Mouse (Mus musculus) layer of hippocampus, adult 2 months (tissue): Measurements from ENCODE around the gene Bmp5. TPM values are rescaled to one million over a fixed set of nuclear protein-coding genes. Genes with fewer than 3 reads are reported as not detected.

Source experiments
- DNase-seq, 2 experiments: peaks; one replicate each; pipeline ENCODE4 v3.0.0; 2022; ENCODE audit warnings: low spot score in 2 of 2
- H3K27ac ChIP-seq: fragments of 200-600 bp; 2 replicates; pipeline ENCODE4 v1.8.1; 2022
- H3K4me3 ChIP-seq: fragments of 200-600 bp; 2 replicates; pipeline ENCODE4 v1.8.1; 2022; ENCODE audit warnings: mild to moderate bottlenecking
- CTCF ChIP-seq: fragments of 200-600 bp; conservative IDR thresholded peaks from 2 replicates; pipeline ENCODE4 v1.8.1; 2022; ENCODE audit warnings: antibody characterized with exemption, mild to moderate bottlenecking, moderate library complexity
- long read RNA-seq, 2 experiments: library from polyadenylated mRNA; stranded (forward); transcript quantifications; one replicate each; pipeline ENCODE4 v2.0.0; 2021; ENCODE audit warnings: borderline mapping rate in 2 of 2
- total RNA-seq, 2 experiments: library from RNA; stranded (reverse); gene quantifications; 2 replicates each; pipeline ENCODE4 v1.2.3; 2021

Bmp5 gene
- total RNA-seq: 1 to 10 TPM in 1 of 2 experiments, under 1 TPM in 1; 0.81 to 1.2 TPM
- long read RNA-seq, experiment 1, partial matches to known transcripts: 0 of 2 reads
- long read RNA-seq, experiment 1, other reads (novel, unspliced or antisense): 2 of 2 reads
- long read RNA-seq, experiment 2, partial matches to known transcripts: 1 of 1 reads
- long read RNA-seq, experiment 2, other reads (novel, unspliced or antisense): 0 of 1 reads

DNA sequence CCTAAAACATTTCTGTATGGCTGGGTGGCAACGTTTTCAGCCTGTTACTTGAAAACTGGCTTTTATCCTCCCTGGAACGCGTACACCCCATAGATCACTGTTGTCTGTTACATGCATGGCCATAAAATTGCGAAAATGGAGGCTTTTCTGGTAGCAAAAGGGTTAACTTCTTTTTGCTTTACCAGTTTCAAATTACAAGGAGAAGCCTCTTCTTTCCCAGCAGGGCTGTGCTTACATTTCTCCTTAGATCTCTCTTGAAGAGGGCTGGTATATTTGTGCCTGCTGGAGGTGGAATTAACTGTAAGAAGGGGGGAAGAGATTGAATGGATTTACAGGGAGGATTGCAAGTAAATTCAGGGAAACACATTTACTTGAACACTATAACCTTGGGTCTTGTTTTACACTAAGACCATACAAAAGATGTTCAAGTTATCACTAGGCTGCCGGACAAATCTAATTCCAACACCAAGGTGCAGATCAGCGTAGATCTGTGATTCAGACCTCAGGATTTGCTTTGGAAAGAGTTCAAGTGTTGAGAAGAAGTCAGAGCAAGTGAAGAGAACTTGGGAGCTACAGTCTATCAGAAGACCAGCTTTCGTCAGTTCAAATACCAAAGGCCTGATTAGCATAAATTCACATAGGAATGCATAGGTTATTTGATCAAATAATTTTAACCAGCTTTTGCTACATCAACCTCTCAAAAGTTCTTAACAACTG lies at the start of gene Bmp5:
Bmp5 (plus strand) TSS at position 236 of the 717 bp plus-strand sequence.
- DNase-seq: no peak
- Histone ChIP-seq H3K4me3 (no peak within 1 kb of the TSS; the same call in 1 of the 2 replicates), H3K27ac (no peak within 1 kb of the TSS)
- TF ChIP-seq CTCF: no peak

- peak; percentile 85 for TF ChIP-seq CTCF
- DNase-seq: no peak
- Histone ChIP-seq H3K4me3 (no peak overlapping the region), H3K27ac (no peak overlapping the region)
Measured at GRCm38 (mm10) chr9:75760075-75760474, 15.1 kb upstream of the Bmp5 start.

- no peak overlapping the region for H3K4me3 ChIP-seq
- H3K27ac ChIP-seq: no peak overlapping the region
- no peak for TF ChIP-seq CTCF
- DNase-seq: no peak
Measured at GRCm38 (mm10) chr9:75761567-75761966, 13.6 kb upstream of the Bmp5 start.

DNA sequence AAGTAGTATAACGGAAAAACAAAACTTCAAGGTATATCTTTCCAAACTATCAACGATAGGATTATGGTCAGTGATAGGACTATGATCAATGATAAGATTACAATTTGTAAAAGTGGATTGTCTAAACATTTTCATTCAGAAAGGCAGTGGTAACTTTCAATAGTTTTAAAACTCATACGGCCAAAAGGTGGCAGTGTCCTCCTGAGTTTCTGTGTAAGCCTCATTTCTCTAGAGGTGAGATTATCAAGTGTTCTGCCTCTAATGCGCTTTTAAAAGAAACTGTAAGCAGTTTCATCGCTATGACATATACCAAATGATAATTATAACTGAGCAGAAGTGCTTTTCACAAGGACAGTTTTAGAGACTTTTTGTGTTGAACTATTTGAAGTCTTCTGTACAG lies 12.7 kb upstream of the Bmp5 start:
- peak; percentile 23 to 32 for DNase-seq
- H3K4me3 ChIP-seq: no peak overlapping the region

DNA sequence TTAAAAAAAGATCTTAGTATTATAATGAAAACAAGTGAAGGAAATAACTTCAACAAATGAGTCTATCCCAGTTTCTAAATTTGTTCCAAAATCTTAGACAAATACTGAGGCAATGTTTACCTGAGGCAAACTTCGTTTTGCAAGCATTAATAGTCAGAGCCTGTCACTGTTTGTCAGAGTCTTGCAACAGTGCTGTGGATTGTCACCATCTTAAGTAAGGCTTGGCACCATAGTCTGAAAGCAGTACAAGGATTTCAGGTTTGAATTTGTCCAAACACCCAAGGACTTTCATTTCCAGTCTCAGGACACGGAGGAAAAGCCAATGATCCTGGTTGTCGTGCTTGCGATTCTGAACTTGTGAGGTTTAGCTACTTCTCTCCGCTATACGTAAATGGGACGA lies 10.4 kb upstream of the Bmp5 start:
- DNase-seq: no peak
- H3K4me3 ChIP-seq: no peak overlapping the region
- no peak for TF ChIP-seq CTCF
- no peak overlapping the region for H3K27ac ChIP-seq

More for the DNA sequence above, 12.7 kb upstream of the Bmp5 start:
- peak; percentile 82 for TF ChIP-seq CTCF
- no peak overlapping the region for H3K27ac ChIP-seq

DNA sequence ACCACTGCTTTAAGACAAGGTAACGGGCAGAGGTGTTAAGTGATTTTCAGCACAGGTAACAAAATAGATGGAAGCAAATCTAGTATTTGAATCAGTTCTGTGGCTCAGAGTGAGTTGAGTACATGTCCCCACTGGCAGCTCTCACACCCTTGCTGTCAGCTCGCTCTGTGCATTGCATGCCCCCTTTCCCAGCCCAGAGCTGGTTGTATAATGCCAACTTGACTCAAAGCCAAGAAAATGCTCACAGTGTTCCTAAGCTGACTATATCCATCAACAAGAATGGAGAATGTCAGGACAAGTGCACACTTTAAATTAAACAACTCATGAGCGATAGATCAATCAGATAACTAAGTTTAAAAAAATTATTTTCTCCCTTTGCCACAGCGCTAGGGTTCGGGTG lies 8.6 kb upstream of the Bmp5 start:
- no peak for DNase-seq
- TF ChIP-seq CTCF: no peak
- Histone ChIP-seq H3K27ac (no peak overlapping the region), H3K4me3 (no peak overlapping the region)

- no peak for DNase-seq
- Histone ChIP-seq H3K4me3 (no peak overlapping the region), H3K27ac (no peak overlapping the region)
- no peak for TF ChIP-seq CTCF
Measured at GRCm38 (mm10) chr9:75769042-75769441, 6.1 kb upstream of the Bmp5 start.

- Histone ChIP-seq H3K27ac (no peak overlapping the region), H3K4me3 (no peak overlapping the region)
- no peak for TF ChIP-seq CTCF
- no peak for DNase-seq
Measured at GRCm38 (mm10) chr9:75776153-75776552, 989 bp downstream of the Bmp5 start.

GRCm38 (mm10) chr9:75778762-75779346 lies 3.7 kb downstream of the Bmp5 start:
- H3K4me3 ChIP-seq: no peak overlapping the region
- no peak for DNase-seq
- no peak for TF ChIP-seq CTCF
- H3K27ac ChIP-seq: no peak overlapping the region

GRCm38 (mm10) chr9:75780558-75781276 lies 5.6 kb downstream of the Bmp5 start:
- DNase-seq: no peak
- TF ChIP-seq CTCF: no peak
- H3K4me3 ChIP-seq: no peak overlapping the region
- no peak overlapping the region for H3K27ac ChIP-seq

DNA sequence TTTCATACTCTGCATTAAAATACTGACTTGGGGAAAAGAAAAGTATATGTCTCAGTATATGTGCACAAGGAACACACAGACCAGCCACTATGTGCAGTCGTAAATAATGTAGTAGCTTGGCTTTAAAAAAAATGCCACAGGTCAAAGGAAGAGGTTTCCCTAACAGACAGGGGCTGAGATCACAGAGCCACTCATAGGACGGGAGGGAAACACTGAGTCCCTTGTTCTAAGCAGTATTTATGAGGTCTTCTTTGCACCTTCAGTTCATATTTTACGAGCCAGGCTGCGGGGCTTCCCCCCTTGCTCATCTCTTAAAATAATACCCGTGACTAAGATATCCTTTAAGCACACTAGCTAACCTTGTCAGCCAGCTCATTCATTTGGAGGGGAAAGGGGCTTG lies 6.4 kb downstream of the Bmp5 start:
- Histone ChIP-seq H3K4me3 (no peak overlapping the region), H3K27ac (no peak overlapping the region)
- DNase-seq: no peak
- TF ChIP-seq CTCF: no peak

DNA sequence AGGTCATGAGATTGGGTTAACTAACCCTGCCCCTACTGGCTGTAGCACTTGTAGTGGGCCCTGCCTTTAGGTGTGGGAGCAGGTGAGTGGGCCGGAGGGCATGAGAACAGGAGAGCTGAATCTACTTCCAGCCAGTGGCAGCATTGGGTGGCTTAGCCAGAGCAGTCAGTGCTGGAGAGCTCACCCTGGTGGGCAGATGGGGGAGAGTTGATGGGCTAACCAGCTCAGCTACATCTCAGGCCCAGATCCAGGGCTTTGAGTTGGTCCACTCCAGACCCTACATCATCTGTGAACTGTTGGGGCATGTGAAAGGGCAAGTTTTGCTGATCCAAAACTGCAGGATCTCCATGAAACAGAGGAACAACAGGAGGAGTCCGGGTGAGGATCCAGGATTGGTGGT lies 8.4 kb downstream of the Bmp5 start:
- no peak overlapping the region for H3K4me3 ChIP-seq

DNA sequence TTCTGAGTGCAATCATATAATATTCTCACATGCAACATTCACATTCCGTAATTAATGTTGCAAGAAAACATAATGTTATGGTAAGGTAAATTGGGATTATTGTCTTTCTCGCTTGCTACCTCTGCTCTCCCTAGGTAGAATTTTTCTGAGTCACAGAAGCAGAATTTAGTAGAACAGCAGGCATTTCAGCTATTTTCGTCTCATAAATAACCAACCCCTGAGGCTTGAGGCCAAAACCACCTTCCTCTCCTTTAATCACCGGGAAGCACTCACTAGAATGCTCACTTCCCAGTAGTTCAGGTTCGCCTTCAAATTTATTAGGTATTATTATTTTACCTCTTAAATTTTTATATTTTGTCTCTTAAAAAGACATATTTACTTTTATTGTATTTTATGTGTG lies 10.8 kb downstream of the Bmp5 start:
- TF ChIP-seq CTCF: no peak
- DNase-seq: no peak
- H3K4me3 ChIP-seq: no peak overlapping the region
- no peak overlapping the region for H3K27ac ChIP-seq

More for the DNA sequence above, 8.4 kb downstream of the Bmp5 start:
- no peak for DNase-seq
- TF ChIP-seq CTCF: no peak
- no peak overlapping the region for H3K27ac ChIP-seq
